Mouse (Mus musculus) naive thymus-derived CD4-positive, alpha-beta T cell, adult 2 months (primary cell): ENCODE results near the gene Nxnl1.

Source experiments
- DNase-seq: peaks from one replicate; pipeline ENCODE4 v3.0.0-alpha.2; 2011; ENCODE audit warnings: low read depth

Gene Nxnl1

GRCm38 (mm10) chr8:71554644-71555043, 11.8 kb downstream of the Nxnl1 start:
- DNase-seq = no peak

GRCm38 (mm10) chr8:71554001-71554400, 12.4 kb downstream of the Nxnl1 start:
- DNase-seq = no peak

GRCm38 (mm10) chr8:71552770-71553169, 13.6 kb downstream of the Nxnl1 start:
- no peak for DNase-seq

GRCm38 (mm10) chr8:71550754-71551153, 15.6 kb downstream of the Nxnl1 start:
- no peak for DNase-seq

GRCm38 (mm10) chr8:71547590-71547989, 18.8 kb downstream of the Nxnl1 start:
- no peak for DNase-seq

- no peak for DNase-seq
These were observed 21.3 kb downstream of the Nxnl1 start for GRCm38 (mm10) chr8:71545053-71545452.

GRCm38 (mm10) chr8:71543755-71544154, 22.6 kb downstream of the Nxnl1 start:
- no peak for DNase-seq

GRCm38 (mm10) chr8:71542632-71543343, 23.6 kb downstream of the Nxnl1 start, which contains the start of gene Mvb12a:
Mvb12a (plus strand) TSS chr8:71542922.
- peak; percentile 96 for DNase-seq

GRCm38 (mm10) chr8:71537028-71537867, 29.2 kb downstream of the Nxnl1 start, which contains the start of gene Bst2:
Bst2 (minus strand) TSS chr8:71537456.
- peak; percentile 95 for DNase-seq

- no peak for DNase-seq
These were observed 30.7 kb downstream of the Nxnl1 start for GRCm38 (mm10) chr8:71535663-71536062.

GRCm38 (mm10) chr8:71534263-71534810, 32.1 kb downstream of the Nxnl1 start:
- DNase-seq = no peak

- peak; percentile 50 for DNase-seq
These were observed 35.5 kb downstream of the Nxnl1 start for GRCm38 (mm10) chr8:71530735-71531467.

GRCm38 (mm10) chr8:71528362-71529073, 37.9 kb downstream of the Nxnl1 start:
- peak; percentile 71 for DNase-seq

- no peak for DNase-seq
These were observed 39.1 kb downstream of the Nxnl1 start for GRCm38 (mm10) chr8:71527162-71527870.

GRCm38 (mm10) chr8:71526272-71526671, 40.1 kb downstream of the Nxnl1 start:
- no peak for DNase-seq

GRCm38 (mm10) chr8:71525226-71526050, 41.0 kb downstream of the Nxnl1 start, which contains the start of gene Ccdc194:
Ccdc194 (minus strand) TSS chr8:71525711.
- no peak for DNase-seq

GRCm38 (mm10) chr8:71521634-71522033, 44.8 kb downstream of the Nxnl1 start:
- DNase-seq = peak; percentile 96

- DNase-seq = peak; percentile 84
These were observed 47.2 kb downstream of the Nxnl1 start for GRCm38 (mm10) chr8:71519037-71519825.

- no peak for DNase-seq
These were observed 49.6 kb downstream of the Nxnl1 start for GRCm38 (mm10) chr8:71516786-71517185.
